Mouse (Mus musculus) yolk sac, embryonic 10.5 days (tissue): Measurements from ENCODE around the gene Fxyd1.

ENCODE experiments used
- DNase-seq: peaks from one replicate; pipeline ENCODE4 v3.0.0-alpha.2; 2017; ENCODE audit warnings: low spot score

The Fxyd1 gene

DNA sequence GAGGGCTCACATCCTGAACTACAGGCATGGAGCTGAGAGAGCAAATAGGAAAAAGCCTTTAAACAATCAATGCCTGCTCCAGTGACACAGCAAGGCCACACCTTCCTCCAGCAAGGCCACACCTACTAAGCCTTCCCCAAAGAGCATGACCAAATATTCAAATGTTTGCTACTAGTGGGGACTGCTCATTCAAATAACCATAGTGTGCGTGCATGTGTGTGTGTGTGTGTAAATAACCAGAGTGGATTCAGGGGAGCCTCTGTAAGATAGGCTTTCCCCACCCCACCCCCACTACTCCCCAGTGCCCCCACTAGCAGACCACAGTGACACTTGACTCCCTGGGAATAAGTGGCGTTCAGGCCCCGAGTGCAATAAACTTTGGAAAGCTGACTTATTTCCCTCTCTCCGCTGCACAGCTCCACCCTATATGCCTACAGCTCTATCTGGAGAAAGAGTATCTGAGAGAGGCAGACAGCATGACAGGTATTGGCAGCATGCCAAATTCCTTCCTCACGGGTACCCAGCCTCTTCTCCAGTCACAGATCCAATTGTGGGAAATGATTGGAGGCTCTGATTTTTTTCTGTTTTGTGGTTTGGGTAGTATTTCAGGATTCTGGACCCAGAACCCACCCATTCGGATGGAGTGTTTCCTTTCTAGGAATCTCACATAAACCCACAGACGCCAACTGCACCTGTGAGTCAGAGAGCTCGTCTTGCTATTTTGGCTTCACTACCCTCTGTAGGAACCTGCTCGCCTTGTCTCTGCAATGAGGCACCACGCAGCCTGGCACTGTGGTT, 39.7 kb downstream of the Fxyd1 start:
- DNase-seq = no peak

DNA sequence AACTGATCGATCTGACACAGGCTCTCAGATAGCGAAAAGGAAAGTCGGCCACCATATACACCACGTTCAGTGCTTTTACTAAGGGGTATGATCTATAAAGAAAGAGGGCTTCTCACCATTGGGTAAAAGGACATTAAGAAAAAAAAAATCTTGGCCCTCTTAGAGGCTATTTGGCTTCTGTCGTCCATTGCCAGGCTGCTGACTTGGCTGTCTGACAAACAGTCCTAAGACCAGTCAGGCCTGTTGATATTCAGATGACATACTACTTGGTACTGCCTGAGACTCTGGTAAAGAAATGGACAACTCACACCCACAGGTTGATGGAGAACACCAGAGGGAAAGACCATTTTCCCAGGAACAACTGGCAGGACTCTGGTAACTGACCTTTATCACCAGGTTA, 44.0 kb downstream of the Fxyd1 start:
- no peak for DNase-seq

DNA sequence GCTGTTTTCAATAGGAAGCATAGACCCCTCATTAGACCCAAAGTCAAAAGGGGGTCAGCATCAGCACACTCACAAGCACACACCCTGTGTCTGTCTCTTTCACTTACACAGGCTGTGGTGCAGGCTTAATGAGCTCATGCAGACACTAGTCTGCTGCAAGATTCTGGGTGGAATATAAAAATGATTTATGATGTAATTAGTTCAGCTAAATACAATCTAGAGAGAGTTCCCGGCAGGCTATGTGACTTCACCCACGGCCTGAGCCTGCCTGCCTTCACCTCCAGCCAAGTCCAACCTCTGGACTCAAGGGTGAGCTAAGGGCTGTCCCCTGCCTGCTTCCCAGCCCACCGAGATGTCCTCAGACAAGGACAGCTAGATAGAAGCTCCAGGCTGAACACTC, 48.1 kb downstream of the Fxyd1 start:
- no peak for DNase-seq

DNA sequence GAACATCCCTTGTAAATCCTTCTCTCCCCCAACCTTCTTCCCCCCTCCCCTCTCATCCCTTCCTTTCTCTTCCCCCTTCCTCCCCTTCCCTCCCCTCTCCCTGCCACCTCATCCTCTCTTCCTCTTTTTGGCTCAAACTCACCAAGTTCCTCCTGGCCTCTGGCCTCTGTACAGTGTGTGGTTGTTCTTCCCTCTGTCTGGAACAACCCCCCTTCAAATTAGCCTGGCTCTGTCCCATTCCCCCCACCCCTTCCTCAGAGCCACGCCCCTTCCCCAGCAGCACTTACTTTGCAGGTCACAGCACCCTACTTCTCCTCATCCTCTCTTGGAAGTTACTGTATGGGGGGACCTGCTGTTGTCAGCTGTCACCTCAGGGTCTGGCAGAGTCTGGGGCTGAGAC, 48.8 kb downstream of the Fxyd1 start:
- DNase-seq = no peak

GRCm38 (mm10) chr7:31007775-31008174, 49.2 kb downstream of the Fxyd1 start:
- no peak for DNase-seq

DNA sequence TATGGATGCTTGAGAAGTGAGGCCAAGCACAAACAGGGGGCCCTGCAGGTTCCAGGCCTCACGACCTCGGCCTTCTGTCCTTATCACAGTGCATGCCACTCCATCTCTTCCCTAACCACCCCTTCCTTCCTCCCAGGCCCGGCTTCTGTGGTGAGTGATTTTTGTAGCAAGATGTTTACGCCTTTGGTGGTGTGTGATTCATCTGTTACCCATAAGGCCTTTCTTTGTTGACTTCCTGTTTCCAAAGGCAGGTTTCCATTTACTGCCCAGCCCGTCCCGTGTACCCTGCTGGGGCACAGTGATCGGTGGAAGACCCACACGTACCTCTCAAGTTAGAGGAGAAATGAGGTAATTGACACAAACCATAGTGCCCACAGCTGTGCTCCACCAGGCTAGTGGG, 54.3 kb downstream of the Fxyd1 start:
- no peak for DNase-seq
